Comparison of ENCODE assay signal across 13 mouse cellular contexts in genomic region chr4:64043893-64044292, GRCm38 (mm10). TPM values are rescaled to one million over a fixed set of nuclear protein-coding genes. Genes with fewer than 3 reads are reported as not detected.
DNase-seq lines count a peak whose midpoint lies in the region; ATAC-seq and TF ChIP-seq lines count a peak whose summit lies in the region.
"Had no signal": no experiment of that assay in that cellular context is flagged by ENCODE, and none has a peak within 500 bp of the region (broad histone marks: within the 10 kb centered on the region; RNA-seq: fewer than 3 reads in every experiment).

No protein-coding gene starts in this region.

- ATAC-seq in heart, embryonic 13.5 days (ENCODE audit: extremely low read depth, insufficient number of reproducible peaks, low FRiP score, low TSS enrichment), result no peak
- no peak for ATAC-seq in kidney, postnatal 0 days (replicated peaks; ENCODE audit: low FRiP score, low read depth)
- no peak for ATAC-seq in embryonic facial prominence, embryonic 13.5 days (ENCODE audit: insufficient number of reproducible peaks, insufficient read depth, low FRiP score, low TSS enrichment, low read depth)
- ATAC-seq: forebrain, embryonic 13.5 days; liver, embryonic 12.5 days had no signal

- peak overlapping the region; percentile 73 for H3K4me2 ChIP-seq in heart, embryonic 13.5 days
- H3K4me2 ChIP-seq in kidney, postnatal 0 days (ENCODE audit: low read length), result peak overlapping the region; percentile 64; the same call in 1 of the 2 replicates
- peak overlapping the region; percentile 66 for H3K4me2 ChIP-seq in embryonic facial prominence, embryonic 13.5 days
- H3K4me2 ChIP-seq: liver, embryonic 12.5 days had no signal

- TF ChIP-seq POLR2A in heart, adult 2 months (IDR thresholded peaks at IDR 0.05; ENCODE audit: insufficient read depth, low read depth, low read length), result no peak
- no peak for TF ChIP-seq POLR2A in embryonic fibroblast, embryonic 13.5 days (IDR thresholded peaks at IDR 0.05; ENCODE audit: low read depth, low read length)

- no peak overlapping the region for H3K4me3 ChIP-seq in heart, embryonic 13.5 days
- no peak overlapping the region for H3K4me3 ChIP-seq in heart, adult 2 months
- H3K4me3 ChIP-seq in kidney, postnatal 0 days (replicated peaks; ENCODE audit: low read depth, low read length), result no peak overlapping the region
- peak overlapping the region; percentile 50 for H3K4me3 ChIP-seq in embryonic facial prominence, embryonic 13.5 days
- peak overlapping the region; percentile 81 for H3K4me3 ChIP-seq in embryonic fibroblast, embryonic 13.5 days (ENCODE audit: insufficient read depth, low read length)
- H3K4me3 ChIP-seq: forebrain, embryonic 13.5 days; liver, embryonic 12.5 days had no signal

- TF ChIP-seq EP300 in heart, adult 2 months (IDR thresholded peaks at IDR 0.05; ENCODE audit: insufficient read depth, low read depth, low read length), result no peak

- no peaks in the 10 kb centered on the region for H3K36me3 ChIP-seq in heart, embryonic 13.5 days
- no peaks in the 10 kb centered on the region for H3K36me3 ChIP-seq in heart, adult 2 months (ENCODE audit: control insufficient read depth, insufficient read depth, low read length)
- no peaks in the 10 kb centered on the region for H3K36me3 ChIP-seq in kidney, postnatal 0 days (ENCODE audit: insufficient read depth, low read length)
- no peaks in the 10 kb centered on the region for H3K36me3 ChIP-seq in embryonic facial prominence, embryonic 13.5 days
- H3K36me3 ChIP-seq: liver, embryonic 12.5 days had no signal

- DNase-seq in heart, adult 2 months, result no peak
- peak; percentile 71 for DNase-seq in kidney, postnatal 0 days (ENCODE audit: low spot score)
- DNase-seq in kidney, postnatal 4 days, result no peak
- DNase-seq in urinary bladder, postnatal 4 days (ENCODE audit: low spot score in 2 of 2), result no peak
- DNase-seq: gastrocnemius, postnatal 10 days; heart, postnatal 36 days; kidney, adult 8-10 months; thymus, adult 18-20 months had no signal

- H3K27me3 ChIP-seq in heart, embryonic 13.5 days (replicated peaks), result peaks cover 80% of the 10 kb centered on the region
- no peaks in the 10 kb centered on the region; the same call in 1 of the 2 replicates for H3K27me3 ChIP-seq in heart, adult 2 months (ENCODE audit: control insufficient read depth, insufficient read depth, low read length)
- H3K27me3 ChIP-seq in kidney, postnatal 0 days (ENCODE audit: insufficient read depth, low read length), result no peaks in the 10 kb centered on the region
- peaks cover 9% of the 10 kb centered on the region; the same call in 1 of the 2 replicates for H3K27me3 ChIP-seq in embryonic facial prominence, embryonic 13.5 days

- H3K27ac ChIP-seq in heart, embryonic 13.5 days (replicated peaks), result no peak overlapping the region
- no peak overlapping the region for H3K27ac ChIP-seq in heart, adult 2 months
- H3K27ac ChIP-seq in kidney, postnatal 0 days, result no peak overlapping the region
- H3K27ac ChIP-seq in embryonic facial prominence, embryonic 13.5 days, result peak overlapping the region; percentile 51
- peak overlapping the region; percentile 29 for H3K27ac ChIP-seq in embryonic fibroblast, embryonic 13.5 days (ENCODE audit: insufficient read depth, low read length)
- H3K27ac ChIP-seq: forebrain, embryonic 13.5 days; liver, embryonic 12.5 days had no signal

- no peaks in the 10 kb centered on the region for H3K79me2 ChIP-seq in heart, adult 2 months (replicated peaks; ENCODE audit: control insufficient read depth, insufficient read depth, low read length)

- no peak overlapping the region for H3K9ac ChIP-seq in heart, embryonic 13.5 days
- H3K9ac ChIP-seq in heart, adult 2 months (ENCODE audit: low read depth, low read length), result no peak overlapping the region
- no peak overlapping the region for H3K9ac ChIP-seq in kidney, postnatal 0 days (ENCODE audit: low read depth, low read length)
- no peak overlapping the region for H3K9ac ChIP-seq in embryonic facial prominence, embryonic 13.5 days
- H3K9ac ChIP-seq: forebrain, embryonic 13.5 days; liver, embryonic 12.5 days had no signal

- TF ChIP-seq CTCF in heart, adult 2 months (IDR thresholded peaks at IDR 0.05), result no peak
- no peak for TF ChIP-seq CTCF in kidney, postnatal 0 days (IDR thresholded peaks at IDR 0.05; ENCODE audit: low read depth)
- TF ChIP-seq CTCF in embryonic fibroblast, embryonic 13.5 days (IDR thresholded peaks at IDR 0.05; ENCODE audit: borderline replicate concordance, insufficient read depth, low read length), result no peak

- WGBS in heart, embryonic 13.5 days, result 61% methylated on average over 4 of the region's 4 CpGs
- WGBS in heart, adult 2 months, result 68% methylated on average over 4 of the region's 4 CpGs
- 28% methylated on average over 4 of the region's 4 CpGs for WGBS in kidney, postnatal 0 days
- WGBS in embryonic facial prominence, embryonic 13.5 days, result 42% methylated on average over 4 of the region's 4 CpGs

- peaks cover 11% of the 10 kb centered on the region for H3K4me1 ChIP-seq in heart, embryonic 13.5 days
- peaks cover 3% of the 10 kb centered on the region for H3K4me1 ChIP-seq in heart, adult 2 months (ENCODE audit: control insufficient read depth, insufficient read depth, low read length)
- no peaks in the 10 kb centered on the region for H3K4me1 ChIP-seq in kidney, postnatal 0 days (replicated peaks; ENCODE audit: insufficient read depth, low read length)
- H3K4me1 ChIP-seq in embryonic facial prominence, embryonic 13.5 days, result peaks cover 63% of the 10 kb centered on the region
- peaks cover 12% of the 10 kb centered on the region for H3K4me1 ChIP-seq in embryonic fibroblast, embryonic 13.5 days (ENCODE audit: control insufficient read depth, insufficient read depth, low read length)
- H3K4me1 ChIP-seq: liver, embryonic 12.5 days had no signal

- intact Hi-C loops in heart, adult 2 months (cut with DNase I), result no loop called here

- H3K9me3 ChIP-seq in heart, embryonic 13.5 days, result no peaks in the 10 kb centered on the region
- no peaks in the 10 kb centered on the region for H3K9me3 ChIP-seq in kidney, postnatal 0 days (replicated peaks; ENCODE audit: low read length)
- no peaks in the 10 kb centered on the region for H3K9me3 ChIP-seq in embryonic facial prominence, embryonic 13.5 days
- H3K9me3 ChIP-seq: forebrain, embryonic 13.5 days; liver, embryonic 12.5 days had no signal

RNA-seq across cellular contexts. Expression of gene Tnc, which starts 2.9 kb away (rescaled TPM):
- 12.7 and 14.5 TPM in 2 replicates for polyA plus RNA-seq in heart, embryonic 13.5 days (2015; fragmentation: Nextera tagmentation; extraction: Ambion mirVana)
- under 1 TPM; 0.16 to 0.41 TPM for total RNA-seq in heart, adult 2 months (2021)
- 0.79 and 1.00 TPM in 2 replicates for polyA plus RNA-seq in heart, adult 2 months (2012; rRNA removed)
- 17.2 and 19.2 TPM in 2 replicates for polyA plus RNA-seq in kidney, postnatal 0 days (2015; fragmentation: Nextera tagmentation; extraction: Ambion mirVana)
- polyA plus RNA-seq in embryonic facial prominence, embryonic 13.5 days (2015; fragmentation: Nextera tagmentation; extraction: Ambion mirVana), result 48.0 and 61.7 TPM in 2 replicates
- polyA plus RNA-seq in embryonic fibroblast, embryonic 13.5 days (2011; ENCODE audit: insufficient read length, low read depth, missing spikeins), result 849 and 1,178 TPM in 2 replicates

Comparison
In these comparisons a context has a peak if more than half of its experiments do, and no peak if none do; other contexts are left out.
1. H3K27ac ChIP-seq: peak in embryonic facial prominence, embryonic 13.5 days (single experiment) and embryonic fibroblast, embryonic 13.5 days (single experiment); none in heart, embryonic 13.5 days (single experiment), heart, adult 2 months (single experiment) and kidney, postnatal 0 days (single experiment).
2. H3K4me3 ChIP-seq: peak in embryonic facial prominence, embryonic 13.5 days (single experiment) and embryonic fibroblast, embryonic 13.5 days (single experiment); none in heart, embryonic 13.5 days (single experiment), heart, adult 2 months (single experiment) and kidney, postnatal 0 days (single experiment).
3. RNA of gene Tnc, which starts 2.9 kb away (polyA plus RNA-seq): 849 to 1,178 TPM in embryonic fibroblast, embryonic 13.5 days; 48.0 to 61.7 TPM in embryonic facial prominence, embryonic 13.5 days, 17.2 to 19.2 TPM in kidney, postnatal 0 days, 12.7 to 14.5 TPM in heart, embryonic 13.5 days and 0.79 to 1.00 TPM in heart, adult 2 months; every median in the first group is over 10 times any median in the second.
4. Peak in every context shown above with its lines, with median percentiles within 50 percentile points of each other: H3K4me2 ChIP-seq.